Mouse (Mus musculus) stomach, postnatal 0 days (tissue): ENCODE results near the gene Apba1.
A peak's percentile ranks its signal among the peaks of the same experiment; 100 is the strongest.

Experiments used
- CTCF ChIP-seq: IDR thresholded peaks from 2 replicates; pipeline ENCODE4 v1.5.1; 2016; ENCODE audit warnings: antibody characterized with exemption, low read depth, mild to moderate bottlenecking, moderate library complexity
- EP300 ChIP-seq: optimal IDR thresholded peaks from 2 replicates; pipeline ENCODE3; 2016; ENCODE audit warnings: antibody characterized with exemption

- TF ChIP-seq EP300 (no peak), CTCF (peak; percentile 97)
These were observed 202.8 kb downstream of the Apba1 start for GRCm38 (mm10) chr19:23961516-23961915.
